Mouse (Mus musculus) left cerebral cortex, adult 18-20 months (tissue): ENCODE measurements at regions not wholly inside any gene's neighbourhood (a gene's known extent, or its start where the extent isn't known, plus 50 kb on each side); places are given as distances from the start of the nearest gene placed in this dataset.
A peak's percentile ranks its signal among the peaks of the same experiment; 100 is the strongest.
"Not testable (repeated sequence)": the region's sequence is repeated elsewhere in the genome, so short reads cannot be mapped to it uniquely, and the experiment has no call there.

ENCODE experiments used
- DNase-seq, 2 experiments: peaks; one replicate each; pipeline ENCODE4 v3.0.0; 2021 to 2022; ENCODE audit warnings: low spot score in 2 of 2, mixed read lengths in 1 of 2

DNA sequence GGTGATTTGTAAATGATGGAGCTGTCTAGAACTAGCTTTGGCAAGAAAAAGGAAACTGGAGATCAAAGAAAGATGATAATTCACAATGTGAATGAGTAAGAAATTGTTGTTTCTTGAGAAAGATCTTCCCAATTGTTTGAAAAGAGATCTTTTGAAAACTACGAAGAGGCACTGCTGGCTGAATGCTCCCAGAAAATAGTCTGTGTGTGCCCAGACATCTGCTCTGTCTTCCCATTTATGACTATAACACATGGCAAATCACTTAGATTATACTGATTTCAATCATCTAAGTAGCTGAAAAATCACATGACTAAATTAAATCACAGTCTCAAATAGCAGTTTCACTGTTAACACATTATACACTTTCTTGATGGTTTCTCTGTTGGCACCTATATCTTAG is 434.2 kb upstream of the Sema6d start:
- no peak for DNase-seq

- DNase-seq, result no peak
Measured at GRCm38 (mm10) chr2:123688290-123689030, 401.3 kb upstream of the Sema6d start.

GRCm38 (mm10) chr2:123689801-123690200 is 400.0 kb upstream of the Sema6d start:
- no peak for DNase-seq

DNA sequence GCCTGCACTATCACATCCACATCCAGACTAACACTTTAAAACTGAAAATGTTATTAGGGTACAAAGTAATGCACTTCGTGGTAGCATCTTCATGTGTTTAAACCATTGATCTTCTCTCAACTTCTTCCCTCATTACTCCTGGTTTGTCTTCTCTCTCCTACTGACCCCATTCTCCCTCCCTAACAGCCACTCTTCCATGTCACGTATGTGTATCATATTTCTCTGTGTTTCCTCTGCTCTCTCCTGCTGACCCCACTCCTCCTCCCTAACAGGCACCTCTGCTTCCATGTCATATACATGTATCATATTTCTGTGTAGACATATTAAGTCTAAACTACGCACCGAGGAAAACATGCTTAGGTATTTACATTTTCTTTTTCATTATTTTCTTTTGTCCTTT is 350.1 kb upstream of the Sema6d start:
- DNase-seq, result no peak

- no peak for DNase-seq
Measured at GRCm38 (mm10) chr2:123740541-123740940, 349.2 kb upstream of the Sema6d start.

DNA sequence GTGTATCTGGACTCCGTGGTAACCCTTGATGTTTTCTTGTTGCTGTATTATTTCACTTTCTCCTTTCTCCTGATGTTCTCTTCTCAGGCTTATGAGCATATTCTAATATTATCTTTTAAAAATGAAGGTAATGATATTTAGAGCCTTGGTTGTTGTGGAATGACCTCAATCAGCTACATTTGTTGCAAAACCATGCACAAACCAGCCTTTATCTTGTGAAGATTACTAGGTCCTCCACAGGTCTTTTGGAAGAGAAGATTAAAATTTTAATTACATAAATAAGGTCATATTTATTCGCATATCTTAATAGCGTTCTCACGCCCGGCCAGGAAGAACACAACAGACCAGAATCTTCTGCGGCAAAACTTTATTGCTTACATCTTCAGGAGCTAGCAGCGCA is 335.5 kb upstream of the Sema6d start:
- DNase-seq, result no peak

DNA sequence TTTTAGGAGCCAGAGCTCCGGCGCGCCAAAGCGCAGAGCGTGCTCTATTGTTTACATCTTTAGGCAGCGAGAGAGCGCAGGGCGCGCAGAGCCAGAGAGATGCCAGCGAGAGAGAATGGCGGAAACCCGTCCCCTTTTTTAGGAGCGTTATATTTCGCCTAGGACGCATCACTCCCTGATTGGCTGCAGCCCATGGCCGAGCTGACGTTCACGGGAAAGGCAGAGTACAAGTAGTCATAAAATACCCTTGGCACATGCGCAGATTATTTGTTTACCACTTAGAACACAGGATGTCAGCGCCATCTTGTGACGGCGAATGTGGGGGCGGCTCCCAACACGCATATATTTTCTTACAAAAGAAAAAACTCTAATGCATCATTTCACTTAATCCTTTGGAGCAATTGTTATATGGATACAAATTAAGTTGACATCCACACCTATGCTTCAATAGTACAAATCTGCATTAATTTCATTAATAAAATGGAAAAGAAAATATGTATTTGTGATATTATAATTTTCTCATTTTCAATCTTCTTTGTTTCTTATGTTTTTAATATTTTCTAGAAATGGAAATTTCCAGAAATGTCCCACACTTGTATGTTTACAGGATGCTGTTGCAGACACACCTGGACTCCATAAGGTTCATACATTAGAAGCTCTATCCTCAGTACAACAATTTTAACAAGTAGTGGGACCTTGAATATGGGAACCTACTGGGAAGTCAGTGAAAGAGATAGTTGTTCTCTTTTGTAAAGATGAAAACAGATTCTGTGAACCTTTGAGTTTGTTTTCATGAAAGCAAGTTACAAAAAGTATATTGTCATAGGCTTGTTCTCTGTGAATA is 334.9 kb upstream of the Sema6d start:
- not testable (repeated sequence) for DNase-seq

- no peak for DNase-seq
Measured at GRCm38 (mm10) chr2:123799226-123799786, 290.5 kb upstream of the Sema6d start.

DNA sequence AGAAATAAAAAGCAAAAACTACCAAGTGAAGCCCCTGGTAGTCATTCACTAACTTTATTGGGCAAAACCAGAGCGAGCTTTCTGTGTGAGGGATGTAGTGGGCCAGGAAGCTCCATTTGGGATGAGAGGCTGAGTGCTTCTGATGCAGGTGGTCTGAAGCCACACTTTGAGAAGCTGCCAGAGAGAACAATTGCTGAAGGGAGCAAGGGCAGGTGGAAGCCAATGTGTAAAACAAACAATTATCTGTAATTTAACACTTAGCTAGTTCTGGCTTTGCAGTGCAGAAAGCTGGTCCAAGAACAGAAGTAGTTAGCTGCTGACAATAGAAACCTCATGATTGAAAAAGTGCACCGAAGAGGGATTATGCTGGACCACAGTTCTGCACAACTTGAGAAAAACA is 284.1 kb upstream of the Sema6d start:
- DNase-seq, result no peak

- no peak for DNase-seq
Measured at GRCm38 (mm10) chr2:123806370-123806769, 283.4 kb upstream of the Sema6d start.

GRCm38 (mm10) chr2:123813182-123813949 is 276.4 kb upstream of the Sema6d start:
- DNase-seq, result peak in 1 of 2 experiments; percentile 10

GRCm38 (mm10) chr2:123813950-123814337 is 275.8 kb upstream of the Sema6d start:
- DNase-seq, result no peak

- no peak for DNase-seq
Measured at GRCm38 (mm10) chr2:123816627-123817026, 273.1 kb upstream of the Sema6d start.

GRCm38 (mm10) chr2:123833540-123834136 is 256.1 kb upstream of the Sema6d start:
- DNase-seq, result no peak
